Mouse (Mus musculus) kidney, adult 2 months (tissue): ENCODE results near the gene Ubtd1.

Experiments
- CTCF ChIP-seq: fragments of 200-500 bp; conservative IDR thresholded peaks from 2 replicates; pipeline ENCODE4 v1.5.1; 2011; ENCODE audit warnings: low read depth, mild to moderate bottlenecking, control low read depth, low read length, moderate library complexity, mixed read lengths; ENCODE audit not compliant: insufficient read depth, insufficient read length
- POLR2A ChIP-seq: fragments of 200-500 bp; IDR thresholded peaks from one replicate; pipeline ENCODE4 v1.6.1; 2011; ENCODE audit warnings: low read depth, low read length, control low read depth

DNA sequence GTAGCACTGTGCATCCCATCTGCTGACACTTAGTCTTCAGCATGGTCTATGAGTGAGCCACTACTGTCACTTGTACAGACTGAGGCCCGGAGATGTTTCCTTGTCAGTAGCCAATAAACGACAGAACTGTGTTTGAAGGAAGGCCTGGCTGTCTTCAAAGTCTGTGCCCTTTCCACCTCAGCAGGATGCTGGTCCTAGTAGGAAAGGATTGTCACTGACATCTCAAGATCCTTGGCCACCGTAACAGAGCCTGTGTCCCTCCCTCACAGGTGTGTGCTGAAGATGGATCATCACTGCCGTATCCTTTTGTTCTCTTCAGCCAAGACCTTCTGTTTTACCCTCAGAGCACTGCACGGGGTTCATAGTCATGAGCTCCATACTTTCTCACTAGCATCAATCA, 43.0 kb upstream of the Ubtd1 start:
- TF ChIP-seq POLR2A: no peak
- TF ChIP-seq CTCF: no peak
